Mouse (Mus musculus) MEL (cell line): ENCODE results near the gene Rnf6.

Experiments used
- CHD1 ChIP-seq: IDR thresholded peaks from 2 replicates; pipeline ENCODE4 v1.6.1; 2012; ENCODE audit warnings: low read depth, mild to moderate bottlenecking, inconsistent platforms, low read length, improper control_type of control experiment
- CTCF ChIP-seq, 3 experiments: IDR thresholded peaks in 2 of 3; conservative IDR thresholded peaks in 1 of 3; 2 replicates each; pipeline ENCODE4 v1.5.1; 2011 to 2012; ENCODE audit warnings: low read length in 3 of 3, low read depth in 2 of 3, mild to moderate bottlenecking in 2 of 3, improper control_type of control experiment in 1 of 3, inconsistent platforms in 1 of 3, mixed read lengths in 1 of 3, moderate library complexity in 1 of 3; ENCODE audit not compliant: control insufficient read depth in 1 of 3, insufficient read depth in 1 of 3, poor library complexity in 1 of 3, severe bottlenecking in 1 of 3
- E2F4 ChIP-seq: IDR thresholded peaks from 2 replicates; pipeline ENCODE4 v1.6.1; 2011; ENCODE audit warnings: low read depth, low read length, improper control_type of control experiment, borderline replicate concordance
- GATA1 ChIP-seq: IDR thresholded peaks from 2 replicates; pipeline ENCODE4 v1.6.1; 2011; ENCODE audit warnings: low read depth, low read length, improper control_type of control experiment
- HCFC1 ChIP-seq: IDR thresholded peaks from 2 replicates; pipeline ENCODE4 v1.6.1; 2012; ENCODE audit warnings: low read depth, mild to moderate bottlenecking, inconsistent platforms, low read length, improper control_type of control experiment, moderate library complexity
- JUND ChIP-seq: IDR thresholded peaks from 2 replicates; pipeline ENCODE4 v1.6.1; 2011; ENCODE audit warnings: low read depth, mild to moderate bottlenecking, improper control_type of control experiment, low read length
- KAT2A ChIP-seq: conservative IDR thresholded peaks from 2 replicates; pipeline ENCODE4 v1.6.1; 2012; ENCODE audit warnings: low read depth, low read length, improper control_type of control experiment, inconsistent platforms
- POLR2A ChIP-seq, 2 experiments: IDR thresholded peaks; 2 replicates each; pipeline ENCODE4 v1.6.1; 2011 to 2012; ENCODE audit warnings: low read length in 2 of 2, mild to moderate bottlenecking in 2 of 2, control low read depth in 1 of 2, improper control_type of control experiment in 1 of 2, low read depth in 1 of 2, moderate library complexity in 1 of 2; ENCODE audit not compliant: control insufficient read depth in 1 of 2, insufficient read depth in 1 of 2, poor library complexity in 1 of 2

GRCm38 (mm10) chr5:146229869-146230650 is 8.7 kb upstream of the Rnf6 start:
- TF ChIP-seq CHD1 (0 out of 2 replicates have a peak, but pooled peaks have one; percentile 47), JUND (no peak), CTCF (IDR thresholded peaks at IDR 0.05 in 2 of 3, conservative IDR thresholded peaks at IDR 0.05 in 1 of 3; ENCODE audit: control insufficient read depth in 1 of 3, insufficient read depth in 1 of 3, low read depth in 2 of 3, low read length in 3 of 3, poor library complexity in 1 of 3, severe bottlenecking in 1 of 3) (no peak), KAT2A (no peak), POLR2A (IDR thresholded peaks at IDR 0.05; ENCODE audit: control insufficient read depth in 1 of 2, insufficient read depth in 1 of 2, low read depth in 1 of 2, low read length in 2 of 2, poor library complexity in 1 of 2) (no peak; a peak in 1 of 4 replicates), HCFC1 (no peak), E2F4 (no peak), GATA1 (no peak)
